Mouse (Mus musculus) testis, adult 2 months (tissue): ENCODE measurements around the gene Rprd1b.

ENCODE experiments used
- CTCF ChIP-seq: fragments of 200-500 bp; IDR thresholded peaks from 2 replicates; pipeline ENCODE4 v1.5.1; 2012; ENCODE audit warnings: low read depth, mild to moderate bottlenecking, inconsistent platforms, low read length, moderate library complexity; ENCODE audit not compliant: control insufficient read depth, insufficient read depth, insufficient replicate concordance
- POLR2A ChIP-seq: fragments of 200-500 bp; IDR thresholded peaks from 2 replicates; pipeline ENCODE4 v1.6.1; 2012; ENCODE audit warnings: low read depth, mild to moderate bottlenecking, inconsistent platforms, low read length, moderate library complexity; ENCODE audit not compliant: control insufficient read depth

DNA sequence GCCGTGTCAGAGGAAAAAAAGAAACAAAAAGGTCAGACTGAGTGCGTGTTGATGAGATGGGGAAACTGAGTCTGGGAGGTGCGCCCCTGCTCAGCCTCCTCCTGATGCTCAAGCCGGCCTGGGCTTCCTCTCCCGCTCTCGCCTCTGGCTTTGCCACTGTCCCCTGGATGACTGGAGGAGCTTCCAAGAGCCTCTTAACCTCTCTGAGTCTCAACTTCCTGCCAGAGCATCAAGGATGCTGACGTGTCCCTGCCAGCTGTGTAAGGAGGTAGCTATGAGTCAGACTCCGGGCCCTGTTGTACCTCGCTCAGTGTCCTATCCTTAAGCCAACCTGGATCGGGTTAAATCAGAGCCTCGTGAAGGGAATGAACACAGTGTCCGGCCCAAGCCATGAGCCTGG lies 109.5 kb downstream of the Rprd1b start:
- TF ChIP-seq CTCF (no peak), POLR2A (no peak)
